Mouse (Mus musculus) left cerebral cortex, adult 18-20 months (tissue): ENCODE data around the gene Apoh. TPM values are rescaled to one million over a fixed set of nuclear protein-coding genes. Genes with fewer than 3 reads are reported as not detected.

Experiments used
- DNase-seq, 2 experiments: peaks; one replicate each; pipeline ENCODE4 v3.0.0; 2021 to 2022; ENCODE audit warnings: low spot score in 2 of 2, mixed read lengths in 1 of 2
- total RNA-seq, 2 experiments: library from RNA; stranded (reverse); gene quantifications; 2 replicates each; pipeline ENCODE4 v1.2.3; 2021

Apoh gene
- total RNA-seq, 2 experiments from 2014 or later, result 0.74 to 1.1 TPM

GRCm38 (mm10) chr11:108377680-108378362 is 34.7 kb downstream of the Apoh start:
- peak; percentile 82 to 83 for DNase-seq

- DNase-seq, result no peak
Measured at GRCm38 (mm10) chr11:108378363-108378751, 35.2 kb downstream of the Apoh start.

- DNase-seq, result no peak
Measured at GRCm38 (mm10) chr11:108382664-108383063, 39.5 kb downstream of the Apoh start.

GRCm38 (mm10) chr11:108384920-108385665 is 41.9 kb downstream of the Apoh start:
- no peak for DNase-seq

GRCm38 (mm10) chr11:108385666-108386024 is 42.5 kb downstream of the Apoh start:
- no peak for DNase-seq

- no peak for DNase-seq
Measured at GRCm38 (mm10) chr11:108395061-108395460, 51.9 kb downstream of the Apoh start.

- DNase-seq, result no peak
Measured at GRCm38 (mm10) chr11:108396076-108396829, 53.1 kb downstream of the Apoh start.

- peak in 1 of 2 experiments; percentile 50 for DNase-seq
Measured at GRCm38 (mm10) chr11:108409876-108410644, 66.9 kb downstream of the Apoh start.

- DNase-seq, result no peak
Measured at GRCm38 (mm10) chr11:108416360-108416759, 73.2 kb downstream of the Apoh start.

- peak in 1 of 2 experiments; percentile 26 for DNase-seq
Measured at GRCm38 (mm10) chr11:108418540-108418939, 75.4 kb downstream of the Apoh start.

- no peak for DNase-seq
Measured at GRCm38 (mm10) chr11:108419242-108419641, 76.1 kb downstream of the Apoh start.

GRCm38 (mm10) chr11:108420751-108421150 is 77.6 kb downstream of the Apoh start:
- no peak for DNase-seq

GRCm38 (mm10) chr11:108423221-108423620 is 80.1 kb downstream of the Apoh start:
- DNase-seq, result no peak

- DNase-seq, result no peak
Measured at GRCm38 (mm10) chr11:108424111-108424510, 81.0 kb downstream of the Apoh start.

- peak; percentile 94 to 96 for DNase-seq
Measured at GRCm38 (mm10) chr11:108424889-108425591, 81.9 kb downstream of the Apoh start, which contains the start of gene Cep112. Gene Cep112 (plus strand): TSS chr11:108425192.

- no peak for DNase-seq
Measured at GRCm38 (mm10) chr11:108425592-108425921, 82.4 kb downstream of the Apoh start.

GRCm38 (mm10) chr11:108426086-108426485 is 82.9 kb downstream of the Apoh start:
- DNase-seq, result no peak

GRCm38 (mm10) chr11:108427191-108427590 is 84.0 kb downstream of the Apoh start:
- DNase-seq, result no peak

GRCm38 (mm10) chr11:108429076-108429475 is 85.9 kb downstream of the Apoh start:
- no peak for DNase-seq

- DNase-seq, result no peak
Measured at GRCm38 (mm10) chr11:108443893-108444563, 100.9 kb downstream of the Apoh start.
